Mouse (Mus musculus) layer of hippocampus, adult 2 months (tissue): ENCODE results near the gene Ubtd2. TPM values are rescaled to one million over a fixed set of nuclear protein-coding genes. Genes with fewer than 3 reads are reported as not detected.

Source experiments
- DNase-seq, 2 experiments: peaks; one replicate each; pipeline ENCODE4 v3.0.0; 2022; ENCODE audit warnings: low spot score in 2 of 2
- H3K27ac ChIP-seq: fragments of 200-600 bp; 2 replicates; pipeline ENCODE4 v1.8.1; 2022
- H3K4me3 ChIP-seq: fragments of 200-600 bp; 2 replicates; pipeline ENCODE4 v1.8.1; 2022; ENCODE audit warnings: mild to moderate bottlenecking
- CTCF ChIP-seq: fragments of 200-600 bp; conservative IDR thresholded peaks from 2 replicates; pipeline ENCODE4 v1.8.1; 2022; ENCODE audit warnings: antibody characterized with exemption, mild to moderate bottlenecking, moderate library complexity
- total RNA-seq, 2 experiments: library from RNA; stranded (reverse); gene quantifications; 2 replicates each; pipeline ENCODE4 v1.2.3; 2021

Ubtd2 gene
- total RNA-seq, 2 experiments from 2014 or later = 29.4 to 33.7 TPM

DNA sequence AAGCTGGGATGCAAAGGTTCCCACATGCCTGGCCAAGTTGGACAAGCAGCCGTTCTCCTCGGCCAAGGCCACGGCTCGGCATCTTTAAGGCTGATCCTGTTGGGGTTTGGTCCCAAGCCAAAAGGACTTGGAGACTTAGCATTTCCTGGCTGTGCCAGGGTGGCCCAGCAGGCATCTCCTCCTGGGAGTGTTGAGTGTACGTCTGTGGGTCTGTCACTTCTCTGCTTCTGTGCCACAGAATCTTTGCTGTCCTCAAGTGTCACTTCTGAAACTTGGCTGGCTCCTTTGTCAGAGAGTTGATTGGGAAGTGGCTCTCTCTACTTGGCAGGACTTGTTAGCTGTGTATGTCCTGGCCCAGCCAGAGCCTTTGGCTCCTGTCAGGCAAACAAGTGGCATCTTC lies 91.3 kb downstream of the Ubtd2 start:
- H3K27ac ChIP-seq = peak overlapping the region; percentile 37

GRCm38 (mm10) chr11:32547391-32547947 lies 92.3 kb downstream of the Ubtd2 start:
- no peak for TF ChIP-seq CTCF

More for the DNA sequence above, 91.3 kb downstream of the Ubtd2 start:
- DNase-seq = no peak
- TF ChIP-seq CTCF = no peak
- H3K4me3 ChIP-seq = no peak overlapping the region

DNA sequence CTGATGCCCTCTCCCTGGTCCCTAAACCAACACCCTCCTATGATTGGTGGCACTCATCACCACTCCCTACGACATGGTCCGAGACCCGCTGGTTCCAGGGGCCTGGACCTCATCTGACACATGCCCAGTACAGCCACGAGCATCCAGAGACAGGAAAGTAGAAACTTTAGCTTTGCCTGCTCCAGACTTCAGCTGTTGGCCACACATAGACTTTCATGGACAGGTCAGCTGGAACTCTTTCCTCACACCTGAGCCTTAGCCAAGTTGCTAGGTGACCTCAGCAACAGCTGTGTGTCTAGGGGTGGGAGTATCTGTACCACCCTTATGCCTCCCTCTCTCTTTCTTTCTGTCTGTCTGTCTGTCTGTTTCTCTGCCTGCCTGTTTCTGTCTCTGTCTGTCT lies 93.1 kb downstream of the Ubtd2 start:
- no peak for DNase-seq
- TF ChIP-seq CTCF = no peak
- no peak overlapping the region for H3K27ac ChIP-seq
- no peak overlapping the region for H3K4me3 ChIP-seq

More at GRCm38 (mm10) chr11:32547391-32547947, 92.3 kb downstream of the Ubtd2 start:
- DNase-seq = no peak
- H3K27ac ChIP-seq = no peak overlapping the region
- no peak overlapping the region for H3K4me3 ChIP-seq

DNA sequence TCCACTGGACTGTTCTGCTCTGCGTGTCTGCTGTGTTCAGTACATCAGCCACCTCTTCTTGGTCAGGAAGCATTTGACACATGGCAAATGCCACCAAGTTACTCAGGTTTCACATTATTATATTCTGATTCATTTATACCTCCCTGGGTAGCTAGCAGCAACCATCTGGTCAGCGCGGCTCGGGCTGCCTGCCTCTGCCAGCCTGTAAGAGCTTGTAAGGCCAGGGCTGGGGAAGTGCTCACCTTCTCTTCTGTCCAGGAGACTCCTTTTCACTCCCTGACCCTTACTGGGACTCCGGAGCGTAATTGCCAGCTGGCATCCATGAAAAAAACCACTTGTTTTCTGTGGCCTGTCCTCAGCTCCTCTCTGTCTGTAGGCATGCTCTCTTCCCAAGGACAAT lies 94.1 kb downstream of the Ubtd2 start:
- no peak for DNase-seq
- Histone ChIP-seq H3K27ac (no peak overlapping the region), H3K4me3 (no peak overlapping the region)
- TF ChIP-seq CTCF = no peak

DNA sequence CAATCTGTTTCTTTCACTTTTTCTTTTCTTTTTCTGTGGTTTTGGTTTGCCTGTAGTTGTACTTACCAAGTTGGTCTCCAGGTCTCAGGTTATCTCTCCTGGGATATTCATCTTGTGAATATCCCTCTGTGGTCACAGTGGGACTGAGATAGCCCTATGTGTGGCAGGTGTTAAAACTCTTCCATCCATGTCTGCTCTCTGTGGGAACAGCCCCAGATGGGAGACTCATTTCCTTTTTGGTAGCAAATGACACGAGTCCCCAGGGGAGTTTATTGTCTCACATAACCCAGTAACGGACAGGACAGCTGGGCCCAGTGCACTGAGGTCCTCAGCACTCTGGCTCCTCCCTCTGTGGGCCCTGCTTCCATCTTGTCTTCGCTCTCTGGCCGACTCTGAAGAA lies 94.9 kb downstream of the Ubtd2 start:
- H3K27ac ChIP-seq = no peak overlapping the region
- no peak for DNase-seq
- no peak for TF ChIP-seq CTCF
- H3K4me3 ChIP-seq = no peak overlapping the region

DNA sequence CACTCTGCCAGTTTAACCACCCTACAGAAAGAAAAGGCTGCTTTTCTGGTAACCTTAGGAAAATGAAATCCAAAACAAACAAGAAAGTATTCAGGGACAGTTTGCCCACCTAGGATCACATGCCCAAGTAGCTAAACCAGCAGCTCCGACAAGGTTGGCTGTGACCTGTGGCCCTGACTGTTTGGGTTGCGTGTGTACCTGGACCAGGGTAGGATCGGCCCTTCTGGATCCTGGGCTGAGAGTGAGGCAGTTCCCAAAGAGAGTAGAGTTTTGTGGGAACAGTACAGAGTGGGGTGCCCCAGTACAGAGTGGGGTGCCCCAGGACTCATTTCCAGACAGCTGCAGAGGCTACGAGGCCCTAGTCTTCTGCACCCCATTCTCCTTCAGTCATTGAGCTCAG lies 95.9 kb downstream of the Ubtd2 start:
- no peak for TF ChIP-seq CTCF
- no peak for DNase-seq
- Histone ChIP-seq H3K27ac (no peak overlapping the region; the same call in 1 of the 2 replicates), H3K4me3 (no peak overlapping the region)

- TF ChIP-seq CTCF = no peak
- Histone ChIP-seq H3K4me3 (no peak overlapping the region), H3K27ac (peak overlapping the region; percentile 6; the same call in 1 of the 2 replicates)
- DNase-seq = no peak
Measured at GRCm38 (mm10) chr11:32551579-32552297, 96.6 kb downstream of the Ubtd2 start.

GRCm38 (mm10) chr11:32552401-32553090 lies 97.4 kb downstream of the Ubtd2 start:
- H3K4me3 ChIP-seq = no peak overlapping the region
- H3K27ac ChIP-seq = peak overlapping the region; percentile 16; the same call in 1 of the 2 replicates
- TF ChIP-seq CTCF = no peak
- DNase-seq = no peak

- Histone ChIP-seq H3K4me3 (no peak overlapping the region), H3K27ac (no peak overlapping the region)
- DNase-seq = no peak
- no peak for TF ChIP-seq CTCF
Measured at GRCm38 (mm10) chr11:32553311-32554140, 98.4 kb downstream of the Ubtd2 start.

- no peak overlapping the region for H3K4me3 ChIP-seq
- TF ChIP-seq CTCF = no peak
- no peak for DNase-seq
- H3K27ac ChIP-seq = no peak overlapping the region
Measured at GRCm38 (mm10) chr11:32554141-32555091, 99.2 kb downstream of the Ubtd2 start.

DNA sequence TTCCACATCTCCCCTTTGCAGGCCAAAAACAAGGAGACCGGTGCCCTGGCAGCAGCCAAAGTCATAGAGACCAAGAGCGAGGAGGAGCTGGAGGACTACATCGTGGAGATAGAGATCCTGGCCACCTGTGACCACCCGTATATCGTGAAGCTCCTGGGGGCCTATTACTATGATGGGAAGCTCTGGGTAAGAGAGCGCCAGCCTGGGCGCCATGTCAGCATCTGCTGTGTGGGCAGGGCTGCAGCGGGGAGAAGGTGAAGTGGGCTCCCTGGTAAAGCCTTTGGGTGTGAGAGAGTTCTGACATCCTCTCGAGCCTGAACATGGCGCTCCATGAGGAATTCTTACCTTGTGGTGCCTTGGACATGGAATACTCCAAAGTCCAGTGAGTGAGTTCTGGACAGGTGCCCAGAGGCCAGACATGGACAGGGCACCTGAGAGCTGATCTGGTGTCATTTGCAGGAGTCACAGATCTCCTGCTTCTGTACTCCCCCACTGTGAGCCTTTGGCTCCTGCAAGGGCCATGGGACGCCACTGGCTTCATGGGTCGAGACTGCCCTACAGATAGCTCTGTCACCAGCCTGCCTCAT lies 100.0 kb downstream of the Ubtd2 start:
- Histone ChIP-seq H3K27ac (no peak overlapping the region), H3K4me3 (no peak overlapping the region)
- no peak for DNase-seq
- TF ChIP-seq CTCF = no peak
